Mouse (Mus musculus): ENCODE measurements around the gene Fzr1. TPM values are rescaled to one million over a fixed set of nuclear protein-coding genes. Genes with fewer than 3 reads are reported as not detected.

Gene Fzr1
- total and polyA plus RNA-seq, 3 experiments: 33.1 to 75.4 (median 44.5) TPM

GRCm38 (mm10) chr10:81330007-81330406 is 48.3 kb downstream of the Fzr1 start:
- Histone ChIP-seq H3K9me3 (replicated peaks; ENCODE audit: low read length) (no peaks in the 10 kb centered on the region), H3K4me3 (replicated peaks in 1 of 3; ENCODE audit: low read depth in 2 of 3, low read length in 2 of 3, poor library complexity in 1 of 3) (no peak overlapping the region), H3K27me3 (replicated peaks) (no peaks in the 10 kb centered on the region), H3K36me3 (replicated peaks in 1 of 2; ENCODE audit: control insufficient read depth in 1 of 2, insufficient read depth in 1 of 2, low read length in 1 of 2) (peaks cover 23 to 55% of the 10 kb centered on the region in 2 experiments), H3K27ac (ENCODE audit: insufficient read depth, low read depth) (no peak overlapping the region), H3K79me2 (replicated peaks; ENCODE audit: control insufficient read depth, extremely low read depth, insufficient read depth, poor library complexity, severe bottlenecking) (no peaks in the 10 kb centered on the region), H3K4me1 (ENCODE audit: control insufficient read depth in 1 of 2, insufficient read depth in 2 of 2) (peaks cover 6 to 24% of the 10 kb centered on the region in 2 experiments), H3K9ac (ENCODE audit: insufficient read depth, low read depth) (no peak overlapping the region), H3K4me2 (ENCODE audit: insufficient read depth, low read depth, poor library complexity, severe bottlenecking) (no peak overlapping the region)
- TF ChIP-seq MXI1 (IDR thresholded peaks at IDR 0.05; ENCODE audit: low read depth, low read length) (no peak), ZKSCAN1 (IDR thresholded peaks at IDR 0.05; ENCODE audit: borderline replicate concordance, low read depth, low read length) (no peak), CHD1 (IDR thresholded peaks at IDR 0.05; ENCODE audit: low read depth, low read length) (no peak), PAX5 (IDR thresholded peaks at IDR 0.05; ENCODE audit: low read length) (no peak), SMC3 (IDR thresholded peaks at IDR 0.05; ENCODE audit: low read depth, low read length) (no peak), GABPA (IDR thresholded peaks at IDR 0.05; ENCODE audit: insufficient replicate concordance, low read depth, low read length) (no peak), ZNF384 (IDR thresholded peaks at IDR 0.05; ENCODE audit: low read depth, low read length) (no peak), USF1 (IDR thresholded peaks at IDR 0.05; ENCODE audit: low read depth, low read length) (no peak), RCOR1 (conservative IDR thresholded peaks at IDR 0.05; ENCODE audit: low read depth, low read length) (no peak), SIN3A (IDR thresholded peaks at IDR 0.05; ENCODE audit: low read length) (no peak), E2F4 (IDR thresholded peaks at IDR 0.05; ENCODE audit: insufficient replicate concordance, low read depth, low read length) (no peak), IRF4 (IDR thresholded peaks at IDR 0.05; ENCODE audit: low read depth, low read length) (no peak), MAX (IDR thresholded peaks at IDR 0.05; ENCODE audit: low read length) (no peak), NRF1 (IDR thresholded peaks at IDR 0.05; ENCODE audit: low read depth, low read length) (no peak), JUN (IDR thresholded peaks at IDR 0.05; ENCODE audit: insufficient read depth, low read depth, low read length) (no peak), POLR2AphosphoS2 (IDR thresholded peaks at IDR 0.05; ENCODE audit: low read depth, low read length) (no peak), CHD2 (IDR thresholded peaks at IDR 0.05; ENCODE audit: low read length) (no peak)
- no peak for DNase-seq (ENCODE audit: extremely low read depth)
- in situ Hi-C loops (cut with MboI; ENCODE audit: low pct_ligation_motif_present, low pct_unique_long_range_greater_than_20kb, low sequenced_read_pairs): no loop called here
- dilution Hi-C loops (cut with MboI; ENCODE audit: extremely low pct_ligation_motif_present, extremely low pct_unique_long_range_greater_than_20kb, low sequenced_read_pairs): no loop called here

GRCm38 (mm10) chr10:81329194-81329975 is 48.9 kb downstream of the Fzr1 start:
- dilution Hi-C loops (cut with MboI; ENCODE audit: extremely low pct_ligation_motif_present, extremely low pct_unique_long_range_greater_than_20kb, low sequenced_read_pairs) (no loop called here), in situ Hi-C loops (cut with MboI; ENCODE audit: low pct_ligation_motif_present, low pct_unique_long_range_greater_than_20kb, low sequenced_read_pairs) (no loop called here)
- H3K79me2 ChIP-seq (replicated peaks; ENCODE audit: control insufficient read depth, extremely low read depth, insufficient read depth, poor library complexity, severe bottlenecking): no peaks in the 10 kb centered on the region
- no peak overlapping the region for H3K9ac ChIP-seq (ENCODE audit: insufficient read depth, low read depth)
- no peak for DNase-seq (ENCODE audit: extremely low read depth)
- no peak overlapping the region for H3K4me3 ChIP-seq (replicated peaks in 1 of 3; ENCODE audit: low read depth in 2 of 3, low read length in 2 of 3, poor library complexity in 1 of 3)
- H3K36me3 ChIP-seq (replicated peaks in 1 of 2; ENCODE audit: control insufficient read depth in 1 of 2, insufficient read depth in 1 of 2, low read length in 1 of 2): peaks cover 29 to 61% of the 10 kb centered on the region in 2 experiments
- no peak overlapping the region for H3K4me2 ChIP-seq (ENCODE audit: insufficient read depth, low read depth, poor library complexity, severe bottlenecking)
- H3K27ac ChIP-seq (ENCODE audit: insufficient read depth, low read depth): no peak overlapping the region
- TF ChIP-seq ZNF384 (IDR thresholded peaks at IDR 0.05; ENCODE audit: low read depth, low read length): no peak
- TF ChIP-seq TCF12 (IDR thresholded peaks at IDR 0.05; ENCODE audit: low read depth, low read length): no peak
- no peak for TF ChIP-seq MAX (IDR thresholded peaks at IDR 0.05; ENCODE audit: low read length)
- no peak for TF ChIP-seq E2F4 (IDR thresholded peaks at IDR 0.05; ENCODE audit: insufficient replicate concordance, low read depth, low read length)
- TF ChIP-seq IRF4 (IDR thresholded peaks at IDR 0.05; ENCODE audit: low read depth, low read length): no peak
- no peak for TF ChIP-seq NRF1 (IDR thresholded peaks at IDR 0.05; ENCODE audit: low read depth, low read length)
- no peak for TF ChIP-seq ETS1 (conservative IDR thresholded peaks at IDR 0.05; ENCODE audit: low read depth, low read length)
- no peak for TF ChIP-seq POLR2A (IDR thresholded peaks at IDR 0.05; ENCODE audit: low read depth, low read length)
- no peak for TF ChIP-seq KAT2A (IDR thresholded peaks at IDR 0.05; ENCODE audit: insufficient replicate concordance, low read length)
- TF ChIP-seq TBP (conservative IDR thresholded peaks at IDR 0.05; ENCODE audit: low read depth, low read length): no peak
- no peak for TF ChIP-seq ZMIZ1 (IDR thresholded peaks at IDR 0.05; ENCODE audit: low read depth, low read length)
- TF ChIP-seq MAFK (IDR thresholded peaks at IDR 0.05; ENCODE audit: insufficient replicate concordance, low read length): no peak
- no peak for TF ChIP-seq EP300 (IDR thresholded peaks at IDR 0.05; ENCODE audit: low read length)
- TF ChIP-seq JUND (conservative IDR thresholded peaks at IDR 0.05; ENCODE audit: low read depth, low read length): no peak
- no peak for TF ChIP-seq USF1 (IDR thresholded peaks at IDR 0.05; ENCODE audit: low read depth, low read length)
- TF ChIP-seq MAZ (IDR thresholded peaks at IDR 0.05; ENCODE audit: low read depth, low read length): no peak
- no peaks in the 10 kb centered on the region for H3K9me3 ChIP-seq (replicated peaks; ENCODE audit: low read length)
- H3K27me3 ChIP-seq (replicated peaks): no peaks in the 10 kb centered on the region
- peaks cover 6 to 24% of the 10 kb centered on the region in 2 experiments for H3K4me1 ChIP-seq (ENCODE audit: control insufficient read depth in 1 of 2, insufficient read depth in 2 of 2)
